Comparison of ENCODE assay signal across 8 mouse cellular contexts in genomic region chr9:107872350-107873098, GRCm38 (mm10). TPM values are rescaled to one million over a fixed set of nuclear protein-coding genes. Genes with fewer than 3 reads are reported as not detected.
A peak's percentile ranks its signal among the peaks of the same experiment; 100 is the strongest.
DNase-seq lines count a peak whose midpoint lies in the region; ATAC-seq lines count a peak whose summit lies in the region.

No protein-coding gene starts in this region.

- peak; percentile 99 for ATAC-seq in inflammation-experienced regulatory T-cells, adult 6 months
- ATAC-seq in megakaryocyte-erythroid progenitor cell, adult 5-6 weeks (replicated peaks; ENCODE audit: low FRiP score, low TSS enrichment, poor library complexity, severe bottlenecking), result peak; percentile 100

- intact Hi-C loops in gastrocnemius, postnatal 14 days (cut with DNase I; ENCODE audit: low total_unique reads), result no loop called here
- intact Hi-C loops in left cerebral cortex, postnatal 10 days (cut with DNase I), result no loop called here

- DNase-seq in adrenal gland, adult (ENCODE audit: inconsistent age in 2 of 2, low spot score in 1 of 2), result peak; percentile 96 to 97
- DNase-seq in embryo, embryonic 10.5 days (ENCODE audit: low spot score), result peak; percentile 97
- DNase-seq in gastrocnemius, postnatal 14 days, result peak; percentile 95
- DNase-seq in left cerebral cortex, postnatal 10 days (ENCODE audit: extremely low spot score in 1 of 2, low spot score in 2 of 2), result peak; percentile 94 to 97
- DNase-seq in right cerebral cortex, postnatal 25 days, result peak; percentile 97
- peak; percentile 92 to 93 for DNase-seq in urinary bladder, postnatal 4 days (ENCODE audit: low spot score in 2 of 2)

RNA-seq across cellular contexts. Expression of gene Rbm6, which starts 0.5 kb away (rescaled TPM):
- 10 to 100 TPM; 18.0 to 19.7 TPM for total RNA-seq in gastrocnemius, postnatal 14 days (2021)
- polyA plus RNA-seq in inflammation-experienced regulatory T-cells, adult 6 months (2017; shearing (Covaris generic)), result 100 to 1,000 TPM in 2 of 3 experiments, 10 to 100 TPM in 1; 74.5 to 126 (median 101) TPM
- total RNA-seq in left cerebral cortex, postnatal 10 days (2021), result 10 to 100 TPM; 57.0 to 60.5 TPM
- 123 and 150 TPM in 2 replicates for total RNA-seq in megakaryocyte-erythroid progenitor cell, adult 5-6 weeks (2014; fragmentation: Nextera tagmentation)
- total RNA-seq in megakaryocyte-erythroid progenitor cell, adult 5-6 weeks (2017), result 164 and 174 TPM in 2 replicates

RNA-seq across cellular contexts. Expression of gene Mon1a, which starts 15.4 kb away (rescaled TPM):
- 1 to 10 TPM; 5.9 to 6.7 TPM for total RNA-seq in gastrocnemius, postnatal 14 days (2021)
- polyA plus RNA-seq in inflammation-experienced regulatory T-cells, adult 6 months (2017; shearing (Covaris generic)), result 10 to 100 TPM; 10.2 to 11.9 (median 10.6) TPM
- 10 to 100 TPM; 14.0 to 15.0 TPM for total RNA-seq in left cerebral cortex, postnatal 10 days (2021)
- total RNA-seq in megakaryocyte-erythroid progenitor cell, adult 5-6 weeks (2014; fragmentation: Nextera tagmentation), result 3.7 and 7.2 TPM in 2 replicates
- total RNA-seq in megakaryocyte-erythroid progenitor cell, adult 5-6 weeks (2017), result 6.1 and 12.6 TPM in 2 replicates

RNA-seq across cellular contexts. Expression of gene Mst1r, which starts 34.1 kb away (rescaled TPM):
- 1 to 10 TPM; 1.2 to 1.8 TPM for total RNA-seq in gastrocnemius, postnatal 14 days (2021)
- polyA plus RNA-seq in inflammation-experienced regulatory T-cells, adult 6 months (2017; shearing (Covaris generic)), result under 1 TPM in 1 of 3 experiments, not detected in 2; 0.07 TPM
- total RNA-seq in left cerebral cortex, postnatal 10 days (2021), result 1 to 10 TPM; 1.8 to 2.4 TPM
- total RNA-seq in megakaryocyte-erythroid progenitor cell, adult 5-6 weeks (2014; fragmentation: Nextera tagmentation), result not detected in 2 replicates
- total RNA-seq in megakaryocyte-erythroid progenitor cell, adult 5-6 weeks (2017), result not detected in 2 replicates

RNA-seq across cellular contexts. Expression of gene Actl11, which starts 55.7 kb away (rescaled TPM):
- not detected for total RNA-seq in gastrocnemius, postnatal 14 days (2021)
- polyA plus RNA-seq in inflammation-experienced regulatory T-cells, adult 6 months (2017; shearing (Covaris generic)), result not detected
- total RNA-seq in left cerebral cortex, postnatal 10 days (2021), result not detected
- total RNA-seq in megakaryocyte-erythroid progenitor cell, adult 5-6 weeks (2014; fragmentation: Nextera tagmentation), result not detected in 2 replicates
- not detected in 2 replicates for total RNA-seq in megakaryocyte-erythroid progenitor cell, adult 5-6 weeks (2017)

Comparison
In these comparisons a context has a peak if more than half of its experiments do, and no peak if none do; other contexts are left out.
1. Peak in every context shown above with its lines: DNase-seq and ATAC-seq.